Comparison of ENCODE assay signal across 9 mouse cellular contexts in the genomic region with DNA sequence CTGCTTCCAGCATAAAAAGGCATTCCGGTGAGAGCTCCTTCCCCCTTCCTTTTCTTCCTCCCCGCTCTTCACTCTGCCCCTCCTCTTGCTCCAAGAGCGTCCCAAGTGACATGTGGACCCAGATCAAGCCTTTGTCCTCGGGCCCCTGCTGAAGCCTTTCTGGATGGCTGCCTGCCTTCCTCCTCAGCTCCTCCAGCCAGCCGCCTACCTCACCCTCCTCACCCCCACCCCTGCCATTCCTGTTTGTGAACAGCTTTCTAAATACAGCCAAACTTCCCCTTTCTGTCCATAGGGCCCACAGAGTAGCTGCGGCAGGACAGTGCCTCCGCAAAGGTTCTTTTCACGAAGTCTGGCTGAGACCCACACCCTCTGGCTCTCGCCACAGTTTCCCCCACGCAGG.
A peak's percentile ranks its signal among the peaks of the same experiment; 100 is the strongest.
DNase-seq lines count a peak whose midpoint lies in the region; ATAC-seq lines count a peak whose summit lies in the region.
"Had no signal": no experiment of that assay in that cellular context is flagged by ENCODE, and none has a peak within 500 bp of the region (broad histone marks: within the 10 kb centered on the region; RNA-seq: fewer than 3 reads in every experiment).

No protein-coding gene starts in this region.

- H3K36me3 ChIP-seq in heart, embryonic 10.5 days, result no peaks in the 10 kb centered on the region
- no peaks in the 10 kb centered on the region for H3K36me3 ChIP-seq in forebrain, embryonic 13.5 days (ENCODE audit: poor library complexity, severe bottlenecking)
- H3K36me3 ChIP-seq in limb, embryonic 10.5 days, result no peaks in the 10 kb centered on the region

- peak overlapping the region; percentile 3; the same call in 1 of the 2 replicates for H3K9ac ChIP-seq in forebrain, embryonic 13.5 days

- H3K4me2 ChIP-seq in forebrain, embryonic 13.5 days, result no peak overlapping the region

- peaks cover 12% of the 10 kb centered on the region for H3K27me3 ChIP-seq in heart, embryonic 10.5 days (ENCODE audit: insufficient read depth, poor library complexity, severe bottlenecking)
- H3K27me3 ChIP-seq in forebrain, embryonic 13.5 days, result no peaks in the 10 kb centered on the region
- peaks cover 14% of the 10 kb centered on the region for H3K27me3 ChIP-seq in limb, embryonic 10.5 days (ENCODE audit: low read depth, poor library complexity, severe bottlenecking)

- no peaks in the 10 kb centered on the region for H3K9me3 ChIP-seq in heart, embryonic 10.5 days
- H3K9me3 ChIP-seq in forebrain, embryonic 13.5 days (replicated peaks), result no peaks in the 10 kb centered on the region
- no peaks in the 10 kb centered on the region for H3K9me3 ChIP-seq in limb, embryonic 10.5 days (replicated peaks)

- no peak for ATAC-seq in forebrain, embryonic 13.5 days
- peak; percentile 71 for ATAC-seq in neutrophil, adult 5-6 weeks (ENCODE audit: extremely low read depth, insufficient number of reproducible peaks, low FRiP score, poor library complexity, severe bottlenecking)
- ATAC-seq in activated CD4-positive, CD25-positive, alpha-beta regulatory T cell, adult 4 months, result no peak

- no peak overlapping the region for H3K4me3 ChIP-seq in heart, embryonic 10.5 days
- no peak overlapping the region for H3K4me3 ChIP-seq in forebrain, embryonic 13.5 days
- H3K4me3 ChIP-seq in limb, embryonic 10.5 days, result no peak overlapping the region
- H3K4me3 ChIP-seq: myocyte had no signal

- H3K27ac ChIP-seq in heart, embryonic 10.5 days, result peak overlapping the region; percentile 65
- H3K27ac ChIP-seq in forebrain, embryonic 13.5 days, result no peak overlapping the region
- H3K27ac ChIP-seq in limb, embryonic 10.5 days, result peak overlapping the region; percentile 68

- H3K4me1 ChIP-seq in heart, embryonic 10.5 days, result peaks cover 62% of the 10 kb centered on the region
- H3K4me1 ChIP-seq in forebrain, embryonic 13.5 days, result peaks cover 38% of the 10 kb centered on the region
- peaks cover 51% of the 10 kb centered on the region for H3K4me1 ChIP-seq in limb, embryonic 10.5 days

- no peak for DNase-seq in heart, embryonic 10.5 days (ENCODE audit: low spot score)
- DNase-seq in heart, adult 8-10 months (ENCODE audit: low spot score), result no peak
- DNase-seq in B cell, adult 2 months, result peak; percentile 49 to 56
- DNase-seq in limb, embryonic 10.5 days (ENCODE audit: low spot score), result no peak
- DNase-seq in urinary bladder, adult 18-20 months (ENCODE audit: low spot score in 2 of 2), result no peak

- WGBS in heart, embryonic 10.5 days, result 63% methylated on average over 10 of the region's 10 CpGs
- 37% methylated on average over 10 of the region's 10 CpGs for WGBS in forebrain, embryonic 13.5 days
- WGBS in limb, embryonic 10.5 days, result 66% methylated on average over 10 of the region's 10 CpGs

Comparison
In these comparisons a context has a peak if more than half of its experiments do, and no peak if none do; other contexts are left out.
1. DNase-seq: peak in B cell, adult 2 months (2 of 2); none in heart, embryonic 10.5 days (single experiment), heart, adult 8-10 months (single experiment), limb, embryonic 10.5 days (single experiment) and urinary bladder, adult 18-20 months (0 of 2).